Mouse (Mus musculus) retina, embryonic 14.5 days (tissue): ENCODE measurements around the gene Plxnd1.
A peak's percentile ranks its signal among the peaks of the same experiment; 100 is the strongest.

Experiments used
- DNase-seq: peaks from one replicate; pipeline ENCODE4 v3.0.0-alpha.2; 2015; ENCODE audit warnings: low spot score

Gene Plxnd1

GRCm38 (mm10) chr6:115978596-115978995 is 16.2 kb downstream of the Plxnd1 start:
- no peak for DNase-seq

- no peak for DNase-seq
Measured at GRCm38 (mm10) chr6:115977810-115978209, 17.0 kb downstream of the Plxnd1 start.

- DNase-seq: no peak
Measured at GRCm38 (mm10) chr6:115975606-115976005, 19.2 kb downstream of the Plxnd1 start.

GRCm38 (mm10) chr6:115973881-115974662 is 20.7 kb downstream of the Plxnd1 start:
- DNase-seq: no peak

- DNase-seq: no peak
Measured at GRCm38 (mm10) chr6:115973139-115973875, 21.5 kb downstream of the Plxnd1 start.

- no peak for DNase-seq
Measured at GRCm38 (mm10) chr6:115972083-115972764, 22.6 kb downstream of the Plxnd1 start.

- DNase-seq: no peak
Measured at GRCm38 (mm10) chr6:115971273-115972060, 23.3 kb downstream of the Plxnd1 start.

GRCm38 (mm10) chr6:115969952-115970351 is 24.9 kb downstream of the Plxnd1 start:
- no peak for DNase-seq

- no peak for DNase-seq
Measured at GRCm38 (mm10) chr6:115969103-115969502, 25.7 kb downstream of the Plxnd1 start.

GRCm38 (mm10) chr6:115968700-115969099 is 26.1 kb downstream of the Plxnd1 start:
- peak; percentile 45 for DNase-seq

GRCm38 (mm10) chr6:115968086-115968485 is 26.7 kb downstream of the Plxnd1 start:
- DNase-seq: no peak

- DNase-seq: no peak
Measured at GRCm38 (mm10) chr6:115967291-115967880, 27.4 kb downstream of the Plxnd1 start.

GRCm38 (mm10) chr6:115966227-115966966 is 28.4 kb downstream of the Plxnd1 start:
- DNase-seq: no peak

GRCm38 (mm10) chr6:115963656-115964055 is 31.1 kb downstream of the Plxnd1 start:
- DNase-seq: no peak

- no peak for DNase-seq
Measured at GRCm38 (mm10) chr6:115962439-115963085, 32.2 kb downstream of the Plxnd1 start.

GRCm38 (mm10) chr6:115961743-115962142 is 33.1 kb downstream of the Plxnd1 start:
- DNase-seq: no peak

- DNase-seq: no peak
Measured at GRCm38 (mm10) chr6:115960322-115960721, 34.5 kb downstream of the Plxnd1 start.

GRCm38 (mm10) chr6:115959151-115959691 is 35.6 kb downstream of the Plxnd1 start:
- DNase-seq: no peak

GRCm38 (mm10) chr6:115958445-115958844 is 36.4 kb downstream of the Plxnd1 start:
- no peak for DNase-seq

- no peak for DNase-seq
Measured at GRCm38 (mm10) chr6:115957681-115958080, 37.1 kb downstream of the Plxnd1 start.
